Mouse (Mus musculus) lung, embryonic 14.5 days (tissue): ENCODE measurements around the gene Gm10322. TPM values are rescaled to one million over a fixed set of nuclear protein-coding genes. Genes with fewer than 3 reads are reported as not detected.

Source experiments
- ATAC-seq: fragments of 200-750 bp; cut with Nextera tagmentation; 2 replicates; pipeline ENCODE4 v1.8.0; 2017; ENCODE audit warnings: mild to moderate bottlenecking, moderate TSS enrichment, moderate library complexity; ENCODE audit not compliant: insufficient read depth
- DNase-seq: peaks from one replicate; pipeline ENCODE4 v3.0.0-alpha.2; 2015
- H3K27ac ChIP-seq: fragments of 300-500 bp; sonication (generic); 2 replicates; pipeline ENCODE4 v1.5.1; 2014; ENCODE audit warnings: low read depth, mild to moderate bottlenecking, moderate library complexity
- H3K27me3 ChIP-seq: fragments of 300-500 bp; sonication (generic); 2 replicates; pipeline ENCODE4 v1.6.1; 2014; ENCODE audit warnings: low read length, control low read depth; ENCODE audit not compliant: insufficient read depth
- H3K36me3 ChIP-seq: fragments of 300-500 bp; sonication (generic); 2 replicates; pipeline ENCODE4 v1.6.1; 2014; ENCODE audit warnings: control low read depth; ENCODE audit not compliant: insufficient read depth
- H3K4me1 ChIP-seq: fragments of 300-500 bp; sonication (generic); 2 replicates; pipeline ENCODE4 v1.6.1; 2014; ENCODE audit warnings: antibody characterized with exemption, control low read depth; ENCODE audit not compliant: insufficient read depth
- H3K4me2 ChIP-seq: fragments of 300-500 bp; sonication (generic); 2 replicates; pipeline ENCODE4 v1.6.1; 2014; ENCODE audit warnings: mild to moderate bottlenecking
- H3K4me3 ChIP-seq: fragments of 300-500 bp; sonication (generic); 2 replicates; pipeline ENCODE4 v1.5.1; 2014; ENCODE audit warnings: low read depth, low read length
- H3K9ac ChIP-seq: fragments of 300-500 bp; sonication (generic); 2 replicates; pipeline ENCODE4 v1.6.1; 2014
- H3K9me3 ChIP-seq: fragments of 300-500 bp; sonication (generic); 2 replicates; pipeline ENCODE4 v1.6.1; 2016; ENCODE audit warnings: low read depth, low read length, control low read depth
- CTCF ChIP-seq: IDR thresholded peaks from 2 replicates; pipeline ENCODE4 v1.5.1; 2016; ENCODE audit warnings: antibody characterized with exemption, low read depth
- WGBS: fragments of 180-500 bp; shearing (Covaris S2); extraction: QIAGEN DNeasy Blood & Tissue Kit; methylation state at CpG from one replicate; pipeline ENCODE4 v1.1.7; 2014; 5-methylcytosine and 5-hydroxymethylcytosine counted together
- polyA plus RNA-seq: library from polyadenylated mRNA; unstranded; fragments of >200 nt; fragmentation: Nextera tagmentation; extraction: Ambion mirVana; gene quantifications from 2 replicates; pipeline ENCODE4 v1.2.1, GENCODE M21; 2014

The Gm10322 gene
- polyA plus RNA-seq, 1 experiment from 2014 or later: not detected

DNA sequence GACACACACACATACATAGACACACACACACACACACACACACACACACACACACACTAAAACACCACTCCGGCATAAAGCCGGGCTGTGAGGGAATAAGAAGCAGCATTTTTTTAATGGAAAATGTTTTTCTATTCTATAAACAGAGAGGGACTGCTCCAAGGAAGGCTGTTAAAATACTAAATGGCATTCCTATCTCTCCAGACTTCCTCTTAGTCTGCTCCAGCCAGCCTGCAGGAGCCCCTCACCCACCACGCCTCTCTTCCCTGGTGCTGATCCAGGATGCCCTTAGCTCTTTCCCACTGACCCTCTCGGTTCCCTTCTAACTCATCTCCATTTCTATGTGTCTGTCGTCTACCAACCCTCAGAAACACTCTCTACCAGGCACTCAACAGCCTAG is 43.9 kb upstream of the Gm10322 start:
- no peak overlapping the region for H3K9ac ChIP-seq
- DNase-seq (peak; percentile 54), ATAC-seq (peak; percentile 36; the same call in 1 of the 2 replicates)
- no peaks in the 10 kb centered on the region for H3K36me3 ChIP-seq
- H3K4me2 ChIP-seq: no peak overlapping the region
- 51% methylated on average over 5 of the region's 5 CpGs for WGBS
- H3K27ac ChIP-seq: peak overlapping the region; percentile 64
- peaks cover 10% of the 10 kb centered on the region; the same call in 1 of the 2 replicates for H3K9me3 ChIP-seq
- H3K4me1 ChIP-seq: peaks cover 16% of the 10 kb centered on the region; the same call in 1 of the 2 replicates
- TF ChIP-seq CTCF: no peak
- no peaks in the 10 kb centered on the region for H3K27me3 ChIP-seq
- H3K4me3 ChIP-seq: no peak overlapping the region

- ATAC-seq (no peak), DNase-seq (no peak)
- H3K9me3 ChIP-seq: peaks cover 10% of the 10 kb centered on the region; the same call in 1 of the 2 replicates
- H3K4me2 ChIP-seq: no peak overlapping the region
- H3K4me1 ChIP-seq: peaks cover 23% of the 10 kb centered on the region
- WGBS: 24% methylated on average over 5 of the region's 5 CpGs
- H3K9ac ChIP-seq: no peak overlapping the region
- TF ChIP-seq CTCF: no peak
- H3K27ac ChIP-seq: peak overlapping the region; percentile 58
- H3K27me3 ChIP-seq: no peaks in the 10 kb centered on the region
- no peak overlapping the region for H3K4me3 ChIP-seq
- no peaks in the 10 kb centered on the region for H3K36me3 ChIP-seq
Observed at GRCm38 (mm10) chr10:59576305-59576704, 39.6 kb upstream of the Gm10322 start.

DNA sequence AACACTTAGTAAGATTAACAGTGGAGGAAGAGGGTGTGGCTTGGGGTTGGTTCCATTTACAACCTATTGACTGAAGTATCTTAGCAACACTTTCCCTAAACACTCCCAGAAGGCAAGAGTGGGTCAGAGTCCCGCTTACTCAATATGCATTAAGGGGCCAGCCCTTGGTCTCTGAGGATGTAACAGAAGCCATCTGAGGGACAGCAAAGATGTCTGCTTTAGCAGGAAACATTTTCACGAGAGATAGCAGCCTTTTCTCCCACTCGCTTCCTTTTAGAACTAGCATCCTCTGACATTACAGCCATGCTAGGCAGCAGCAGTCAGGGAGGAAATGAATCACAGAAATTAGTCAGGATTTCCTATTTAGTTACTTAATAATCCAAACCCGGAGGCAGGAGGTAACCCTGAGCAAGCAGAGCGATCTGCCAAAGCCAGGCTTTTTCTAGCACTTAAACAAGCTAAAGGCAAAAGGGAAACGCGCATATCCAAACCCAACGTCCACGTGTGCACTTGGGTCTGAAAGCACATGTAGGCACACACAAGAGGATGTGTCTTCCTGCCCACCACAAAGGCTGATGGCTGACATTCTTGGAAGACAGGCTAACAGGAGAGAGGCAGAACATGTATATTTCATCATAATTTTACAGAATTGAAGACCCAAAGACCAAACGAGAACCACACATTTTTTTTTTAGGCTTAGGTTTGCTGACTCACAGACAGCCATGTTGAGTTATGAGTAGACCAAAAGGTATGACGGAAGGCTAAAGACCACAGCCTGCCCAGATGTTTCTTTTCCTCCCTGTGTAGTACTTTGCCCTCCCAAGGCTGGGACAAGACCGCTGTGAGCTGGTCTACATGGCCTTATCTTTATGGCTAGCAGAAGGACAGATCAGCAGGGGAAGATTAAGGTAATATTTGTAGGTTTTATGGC is 37.7 kb upstream of the Gm10322 start:
- Histone ChIP-seq H3K27me3 (no peaks in the 10 kb centered on the region), H3K4me3 (no peak overlapping the region), H3K4me1 (peaks cover 23% of the 10 kb centered on the region), H3K4me2 (peak overlapping the region; percentile 16; the same call in 1 of the 2 replicates), H3K27ac (peak overlapping the region; percentile 66), H3K9me3 (peaks cover 6% of the 10 kb centered on the region; the same call in 1 of the 2 replicates), H3K36me3 (no peaks in the 10 kb centered on the region), H3K9ac (no peak overlapping the region)
- ATAC-seq: peak; percentile 72
- WGBS: 45% methylated on average over 12 of the region's 12 CpGs
- no peak for TF ChIP-seq CTCF
- peak; percentile 64 for DNase-seq

GRCm38 (mm10) chr10:59579645-59580044 is 36.2 kb upstream of the Gm10322 start:
- no peaks in the 10 kb centered on the region for H3K9me3 ChIP-seq
- H3K4me1 ChIP-seq: peaks cover 23% of the 10 kb centered on the region
- WGBS: 83% methylated on average over 3 of the region's 3 CpGs
- no peak overlapping the region for H3K4me2 ChIP-seq
- no peak overlapping the region for H3K27ac ChIP-seq
- H3K27me3 ChIP-seq: no peaks in the 10 kb centered on the region
- ATAC-seq (no peak), DNase-seq (no peak)
- H3K36me3 ChIP-seq: 0 out of 2 replicates have a peak, but pooled peaks cover 2% of the 10 kb centered on the region
- H3K4me3 ChIP-seq: no peak overlapping the region
- no peak overlapping the region for H3K9ac ChIP-seq
- TF ChIP-seq CTCF: no peak

DNA sequence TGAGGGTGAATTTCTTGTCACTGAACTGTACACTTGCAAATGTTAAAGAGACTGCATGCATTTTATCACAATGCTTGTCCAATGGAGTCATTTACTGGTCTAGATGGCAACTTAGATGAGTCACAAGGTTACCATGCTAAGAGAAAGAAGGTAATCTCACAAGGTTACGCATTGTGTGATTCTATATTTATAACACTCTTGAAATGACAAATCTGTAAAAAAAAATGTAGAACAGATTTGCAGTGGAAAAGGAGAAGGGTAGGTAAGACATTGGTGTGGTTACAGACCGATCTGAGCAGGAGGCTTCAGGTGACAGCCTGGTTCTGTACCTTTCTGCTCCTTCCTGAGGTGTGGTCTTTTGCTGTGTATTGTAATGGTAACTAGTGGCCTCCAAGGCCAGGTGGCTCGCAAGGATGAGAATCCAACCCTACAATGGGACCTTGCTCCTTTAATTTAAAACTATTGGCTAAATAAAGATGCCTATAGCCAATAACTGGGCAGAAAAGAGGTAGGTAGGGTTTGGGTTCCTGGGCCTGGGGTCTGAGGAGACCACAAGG is 35.2 kb upstream of the Gm10322 start:
- no peak for ATAC-seq
- H3K27me3 ChIP-seq: no peaks in the 10 kb centered on the region
- no peak for TF ChIP-seq CTCF
- no peak overlapping the region for H3K4me3 ChIP-seq
- no peak overlapping the region for H3K9ac ChIP-seq
- 84% methylated on average over 3 of the region's 3 CpGs for WGBS
- no peak overlapping the region for H3K4me2 ChIP-seq
- H3K4me1 ChIP-seq: peaks cover 23% of the 10 kb centered on the region
- 0 out of 2 replicates have a peak, but pooled peaks cover 2% of the 10 kb centered on the region for H3K36me3 ChIP-seq
- no peak for DNase-seq
- H3K9me3 ChIP-seq: no peaks in the 10 kb centered on the region
- H3K27ac ChIP-seq: no peak overlapping the region

DNA sequence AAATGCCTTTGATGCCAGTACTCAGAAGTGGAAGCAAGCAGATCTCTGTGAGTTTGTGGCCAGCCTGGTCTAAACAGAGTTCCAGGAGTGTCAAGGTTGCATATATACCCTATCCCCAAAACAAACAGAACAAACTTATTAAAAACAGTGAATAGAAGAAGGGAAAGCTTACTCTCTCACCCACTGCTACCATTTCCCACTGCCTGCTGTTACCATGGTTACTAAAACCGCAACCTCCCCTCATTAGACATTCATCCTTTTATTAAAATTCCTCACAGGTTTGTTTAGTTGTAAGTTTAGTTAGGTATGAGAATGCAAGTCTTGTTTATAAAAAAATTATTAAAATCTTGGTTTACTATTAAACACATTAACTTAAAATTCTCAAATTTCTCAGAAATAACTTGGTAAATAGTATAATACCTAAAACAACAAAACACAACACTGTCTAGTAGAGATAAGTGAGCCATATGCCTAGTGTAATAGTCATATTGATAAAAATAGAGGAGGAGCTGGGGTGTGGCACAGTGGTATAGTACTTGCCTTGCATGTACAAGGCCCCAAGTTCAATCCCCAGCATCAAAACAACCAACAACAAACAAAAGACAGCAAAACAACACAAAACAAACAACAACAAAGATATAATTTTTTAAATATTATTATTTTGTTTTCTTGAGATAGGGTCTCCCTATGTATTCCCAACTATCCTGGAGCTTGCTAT is 33.9 kb upstream of the Gm10322 start:
- Histone ChIP-seq H3K4me2 (no peak overlapping the region), H3K27ac (no peak overlapping the region), H3K4me1 (peaks cover 15% of the 10 kb centered on the region), H3K4me3 (no peak overlapping the region), H3K9ac (no peak overlapping the region), H3K9me3 (no peaks in the 10 kb centered on the region), H3K36me3 (0 out of 2 replicates have a peak, but pooled peaks cover 2% of the 10 kb centered on the region), H3K27me3 (no peaks in the 10 kb centered on the region)
- ATAC-seq (no peak), DNase-seq (no peak)
- no peak for TF ChIP-seq CTCF
- 94% methylated on average over 1 of the region's 1 CpGs for WGBS
